ENCODE assay signal across 21 mouse cellular contexts in the genomic region with DNA sequence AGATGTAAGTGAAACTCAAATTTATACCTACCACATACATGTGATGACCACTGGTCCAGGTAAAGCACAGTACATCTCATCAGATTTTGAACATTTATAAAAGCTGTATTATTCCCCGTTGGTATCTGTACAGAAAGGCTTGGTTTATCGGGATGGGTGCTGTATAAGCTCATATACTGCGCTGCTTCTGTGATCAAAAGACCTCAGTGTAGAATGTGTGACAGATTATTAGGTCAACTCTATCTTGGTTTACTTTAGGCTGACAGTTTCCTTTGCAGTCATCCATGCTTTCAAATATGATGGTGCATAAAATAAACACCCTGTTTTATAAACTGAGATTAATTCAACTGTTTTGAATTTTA.
DNase-seq lines count a peak whose midpoint lies in the region; ATAC-seq and TF ChIP-seq lines count a peak whose summit lies in the region.
"Had no signal": no experiment of that assay in that cellular context is flagged by ENCODE, and none has a peak within 500 bp of the region (broad histone marks: within the 10 kb centered on the region; RNA-seq: fewer than 3 reads in every experiment).

No protein-coding gene starts in this region.

- 0 out of 2 replicates have a peak, but pooled peaks have one; percentile 42 for ATAC-seq in forebrain, embryonic 12.5 days (ENCODE audit: low FRiP score)
- peak; percentile 21; the same call in 1 of the 2 replicates for ATAC-seq in hindbrain, embryonic 11.5 days (ENCODE audit: low FRiP score)
- ATAC-seq in hindbrain, embryonic 14.5 days (ENCODE audit: low FRiP score) = no peak
- 0 out of 2 replicates have a peak, but pooled peaks have one; percentile 43 for ATAC-seq in midbrain, embryonic 13.5 days
- ATAC-seq in midbrain, postnatal 0 days (ENCODE audit: low FRiP score) = no peak
- ATAC-seq in midbrain, embryonic 16.5 days = peak; percentile 75
- ATAC-seq: CD4-positive, CD25-positive, alpha-beta regulatory T cell, adult 4 months; intestine, embryonic 16.5 days had no signal

- H3K4me2 ChIP-seq in forebrain, embryonic 12.5 days = no peak overlapping the region
- no peak overlapping the region for H3K4me2 ChIP-seq in hindbrain, embryonic 11.5 days (replicated peaks; ENCODE audit: low read depth, low read length)
- no peak overlapping the region for H3K4me2 ChIP-seq in hindbrain, embryonic 14.5 days (replicated peaks)
- H3K4me2 ChIP-seq in midbrain, embryonic 13.5 days (replicated peaks) = no peak overlapping the region
- no peak overlapping the region for H3K4me2 ChIP-seq in midbrain, postnatal 0 days (ENCODE audit: low read depth, low read length, poor library complexity, severe bottlenecking)
- no peak overlapping the region for H3K4me2 ChIP-seq in midbrain, embryonic 16.5 days (ENCODE audit: low read length)
- H3K4me2 ChIP-seq: heart, embryonic 11.5 days; heart, embryonic 15.5 days had no signal

- TF ChIP-seq CTCF in midbrain, postnatal 0 days (IDR thresholded peaks at IDR 0.05) = no peak

- H3K9me3 ChIP-seq in forebrain, embryonic 12.5 days = no peaks in the 10 kb centered on the region
- H3K9me3 ChIP-seq in forebrain, embryonic 10.5 days = no peaks in the 10 kb centered on the region
- no peaks in the 10 kb centered on the region for H3K9me3 ChIP-seq in hindbrain, embryonic 11.5 days (ENCODE audit: control insufficient read depth, low read length)
- H3K9me3 ChIP-seq in hindbrain, embryonic 14.5 days (ENCODE audit: control insufficient read depth, low read length) = no peaks in the 10 kb centered on the region
- H3K9me3 ChIP-seq in midbrain, embryonic 13.5 days = no peaks in the 10 kb centered on the region
- H3K9me3 ChIP-seq in midbrain, postnatal 0 days (ENCODE audit: low read length) = no peaks in the 10 kb centered on the region
- H3K9me3 ChIP-seq in midbrain, embryonic 16.5 days (replicated peaks; ENCODE audit: control insufficient read depth, low read length, poor library complexity, severe bottlenecking) = no peaks in the 10 kb centered on the region
- H3K9me3 ChIP-seq: embryonic facial prominence, embryonic 10.5 days; G1E; heart, embryonic 15.5 days had no signal

- H3K27me3 ChIP-seq in forebrain, embryonic 12.5 days = no peaks in the 10 kb centered on the region
- no peaks in the 10 kb centered on the region for H3K27me3 ChIP-seq in forebrain, embryonic 10.5 days (ENCODE audit: poor library complexity, severe bottlenecking)
- H3K27me3 ChIP-seq in hindbrain, embryonic 11.5 days (ENCODE audit: control insufficient read depth, insufficient read depth, low read length) = no peaks in the 10 kb centered on the region
- no peaks in the 10 kb centered on the region for H3K27me3 ChIP-seq in hindbrain, embryonic 14.5 days (ENCODE audit: control insufficient read depth, insufficient read depth, low read length)
- no peaks in the 10 kb centered on the region for H3K27me3 ChIP-seq in midbrain, embryonic 13.5 days
- no peaks in the 10 kb centered on the region for H3K27me3 ChIP-seq in midbrain, postnatal 0 days (ENCODE audit: insufficient read depth, low read length)
- H3K27me3 ChIP-seq in midbrain, embryonic 16.5 days (ENCODE audit: control insufficient read depth, insufficient read depth, low read depth, low read length) = no peaks in the 10 kb centered on the region
- H3K27me3 ChIP-seq: heart, embryonic 15.5 days had no signal

- no peak for DNase-seq in forebrain, embryonic 10.5 days (ENCODE audit: extremely low spot score, low spot score)
- no peak for DNase-seq in hindbrain, embryonic 11.5 days (ENCODE audit: low spot score)
- DNase-seq in hindbrain, embryonic 14.5 days (ENCODE audit: low spot score) = no peak
- DNase-seq in midbrain, postnatal 0 days (ENCODE audit: low spot score) = no peak
- DNase-seq: adrenal gland, adult 8-10 months; adrenal gland, postnatal 36 days; B cell, adult 2 months; cerebellum, adult 2 months; cerebellum, postnatal 10 days; gastrocnemius, postnatal 14 days; heart, adult 2 months; heart, postnatal 14 days had no signal

- no peak overlapping the region for H3K4me3 ChIP-seq in forebrain, embryonic 12.5 days (replicated peaks)
- H3K4me3 ChIP-seq in forebrain, embryonic 10.5 days = no peak overlapping the region
- no peak overlapping the region for H3K4me3 ChIP-seq in hindbrain, embryonic 11.5 days (ENCODE audit: low read depth, low read length)
- no peak overlapping the region for H3K4me3 ChIP-seq in hindbrain, embryonic 14.5 days (replicated peaks; ENCODE audit: low read length)
- H3K4me3 ChIP-seq in midbrain, embryonic 13.5 days (replicated peaks) = no peak overlapping the region
- no peak overlapping the region for H3K4me3 ChIP-seq in midbrain, postnatal 0 days (ENCODE audit: low read depth, low read length)
- H3K4me3 ChIP-seq in midbrain, embryonic 16.5 days (ENCODE audit: low read depth, low read length) = no peak overlapping the region
- H3K4me3 ChIP-seq: embryonic facial prominence, embryonic 10.5 days; heart, adult 2 months; heart, embryonic 15.5 days had no signal

- no peaks in the 10 kb centered on the region for H3K36me3 ChIP-seq in forebrain, embryonic 12.5 days (replicated peaks)
- no peaks in the 10 kb centered on the region for H3K36me3 ChIP-seq in forebrain, embryonic 10.5 days (replicated peaks)
- H3K36me3 ChIP-seq in hindbrain, embryonic 11.5 days (ENCODE audit: control insufficient read depth, insufficient read depth, low read length) = no peaks in the 10 kb centered on the region
- H3K36me3 ChIP-seq in hindbrain, embryonic 14.5 days (replicated peaks; ENCODE audit: control insufficient read depth, insufficient read depth) = no peaks in the 10 kb centered on the region
- H3K36me3 ChIP-seq in midbrain, embryonic 13.5 days = no peaks in the 10 kb centered on the region
- no peaks in the 10 kb centered on the region for H3K36me3 ChIP-seq in midbrain, postnatal 0 days (ENCODE audit: insufficient read depth, low read length)
- H3K36me3 ChIP-seq in midbrain, embryonic 16.5 days (ENCODE audit: control insufficient read depth, insufficient read depth, low read length) = no peaks in the 10 kb centered on the region
- H3K36me3 ChIP-seq: embryonic facial prominence, embryonic 10.5 days; G1E; heart, embryonic 15.5 days had no signal

- H3K9ac ChIP-seq in forebrain, embryonic 12.5 days = no peak overlapping the region
- H3K9ac ChIP-seq in hindbrain, embryonic 11.5 days (ENCODE audit: low read depth, low read length) = no peak overlapping the region
- no peak overlapping the region for H3K9ac ChIP-seq in hindbrain, embryonic 14.5 days
- no peak overlapping the region for H3K9ac ChIP-seq in midbrain, embryonic 13.5 days (replicated peaks)
- H3K9ac ChIP-seq in midbrain, postnatal 0 days (replicated peaks; ENCODE audit: low read length, poor library complexity, severe bottlenecking) = no peak overlapping the region
- no peak overlapping the region for H3K9ac ChIP-seq in midbrain, embryonic 16.5 days (ENCODE audit: low read depth, low read length)
- H3K9ac ChIP-seq: heart, embryonic 15.5 days had no signal

- peaks cover 16% of the 10 kb centered on the region for H3K4me1 ChIP-seq in forebrain, embryonic 12.5 days
- peaks cover 29% of the 10 kb centered on the region for H3K4me1 ChIP-seq in forebrain, embryonic 10.5 days
- H3K4me1 ChIP-seq in hindbrain, embryonic 11.5 days (replicated peaks; ENCODE audit: control insufficient read depth, insufficient read depth, low read length) = no peaks in the 10 kb centered on the region
- H3K4me1 ChIP-seq in hindbrain, embryonic 14.5 days (replicated peaks; ENCODE audit: control insufficient read depth, insufficient read depth, low read length) = peaks cover 4% of the 10 kb centered on the region; the same call in 1 of the 2 replicates
- H3K4me1 ChIP-seq in midbrain, embryonic 13.5 days (replicated peaks) = peaks cover 23% of the 10 kb centered on the region
- 0 out of 2 replicates have a peak, but pooled peaks cover 3% of the 10 kb centered on the region for H3K4me1 ChIP-seq in midbrain, postnatal 0 days (ENCODE audit: insufficient read depth, low read length)
- H3K4me1 ChIP-seq in midbrain, embryonic 16.5 days (ENCODE audit: control insufficient read depth, insufficient read depth, low read length) = peaks cover 20% of the 10 kb centered on the region

- H3K27ac ChIP-seq in forebrain, embryonic 12.5 days = no peak overlapping the region
- H3K27ac ChIP-seq in forebrain, embryonic 10.5 days = no peak overlapping the region
- no peak overlapping the region for H3K27ac ChIP-seq in hindbrain, embryonic 11.5 days (ENCODE audit: low read depth, low read length)
- H3K27ac ChIP-seq in hindbrain, embryonic 14.5 days = no peak overlapping the region
- H3K27ac ChIP-seq in midbrain, embryonic 13.5 days = no peak overlapping the region
- H3K27ac ChIP-seq in midbrain, postnatal 0 days (ENCODE audit: low read depth, low read length) = no peak overlapping the region
- H3K27ac ChIP-seq in midbrain, embryonic 16.5 days (ENCODE audit: low read length) = no peak overlapping the region
- H3K27ac ChIP-seq: embryonic facial prominence, embryonic 10.5 days; heart, adult 2 months; heart, embryonic 15.5 days had no signal

- WGBS in forebrain, embryonic 12.5 days = 89% methylated on average over 3 of the region's 3 CpGs
- 91% methylated on average over 3 of the region's 3 CpGs for WGBS in forebrain, embryonic 10.5 days
- WGBS in hindbrain, embryonic 11.5 days = 82% methylated on average over 3 of the region's 3 CpGs
- WGBS in hindbrain, embryonic 14.5 days = 86% methylated on average over 3 of the region's 3 CpGs
- WGBS in midbrain, embryonic 13.5 days = 81% methylated on average over 3 of the region's 3 CpGs
- 72% methylated on average over 3 of the region's 3 CpGs for WGBS in midbrain, postnatal 0 days
- WGBS in midbrain, embryonic 16.5 days = 78% methylated on average over 3 of the region's 3 CpGs

Comparison
In these comparisons a context has a peak if more than half of its experiments do, and no peak if none do; other contexts are left out.
1. ATAC-seq: peak in forebrain, embryonic 12.5 days (single experiment), hindbrain, embryonic 11.5 days (single experiment), midbrain, embryonic 13.5 days (single experiment) and midbrain, embryonic 16.5 days (single experiment); none in hindbrain, embryonic 14.5 days (single experiment) and midbrain, postnatal 0 days (single experiment).